Mouse (Mus musculus) neural tube, embryonic 11.5 days (tissue): Measurements from ENCODE around the gene Gm20388. TPM values are rescaled to one million over a fixed set of nuclear protein-coding genes. Genes with fewer than 3 reads are reported as not detected.

Experiments
- ATAC-seq: fragments of 200-750 bp; cut with Nextera tagmentation; 2 replicates; pipeline ENCODE4 v1.8.0; 2017; ENCODE audit warnings: moderate number of reproducible peaks, mild to moderate bottlenecking, moderate TSS enrichment, moderate library complexity; ENCODE audit not compliant: insufficient read depth, low FRiP score, low TSS enrichment
- DNase-seq: peaks from one replicate; pipeline ENCODE4 v3.0.0-alpha.2; 2015; ENCODE audit warnings: low spot score
- H3K27ac ChIP-seq: fragments of 300-500 bp; sonication (generic); 2 replicates; pipeline ENCODE4 v1.5.1; 2014; ENCODE audit warnings: low read depth, mild to moderate bottlenecking, low read length
- H3K27me3 ChIP-seq: fragments of 300-500 bp; sonication (generic); 2 replicates; pipeline ENCODE4 v1.6.1; 2014; ENCODE audit warnings: mild to moderate bottlenecking, low read length, mixed read lengths; ENCODE audit not compliant: control insufficient read depth, insufficient read depth
- H3K36me3 ChIP-seq: fragments of 300-500 bp; sonication (generic); 2 replicates; pipeline ENCODE4 v1.6.1; 2014; ENCODE audit warnings: mild to moderate bottlenecking, low read length, moderate library complexity, mixed read lengths; ENCODE audit not compliant: control insufficient read depth, insufficient read depth
- H3K4me1 ChIP-seq: fragments of 300-500 bp; sonication (generic); 2 replicates; pipeline ENCODE4 v1.6.1; 2014; ENCODE audit warnings: low read length, mixed read lengths; ENCODE audit not compliant: control insufficient read depth, insufficient read depth
- H3K4me2 ChIP-seq: fragments of 300-500 bp; sonication (generic); 2 replicates; pipeline ENCODE4 v1.6.1; 2014; ENCODE audit warnings: low read depth, mild to moderate bottlenecking, moderate library complexity
- H3K4me3 ChIP-seq: fragments of 300-500 bp; sonication (generic); 2 replicates; pipeline ENCODE4 v1.5.1; 2014; ENCODE audit warnings: low read depth, low read length
- H3K9ac ChIP-seq: fragments of 300-500 bp; sonication (generic); 2 replicates; pipeline ENCODE4 v1.6.1; 2014; ENCODE audit warnings: mild to moderate bottlenecking, low read length
- H3K9me3 ChIP-seq: fragments of 300-500 bp; sonication (generic); 2 replicates; pipeline ENCODE4 v1.6.1; 2016; ENCODE audit warnings: low read length; ENCODE audit not compliant: control insufficient read depth
- WGBS: fragments of 180-500 bp; shearing (Covaris S2); extraction: QIAGEN DNeasy Blood & Tissue Kit; methylation state at CpG from one replicate; pipeline ENCODE4 v1.1.7; 2014; 5-methylcytosine and 5-hydroxymethylcytosine counted together
- polyA plus RNA-seq: library from polyadenylated mRNA; unstranded; fragments of >200 nt; fragmentation: Nextera tagmentation; extraction: Ambion mirVana; gene quantifications from 2 replicates; pipeline ENCODE4 v1.2.1, GENCODE M21; 2014

Gm20388 gene
- polyA plus RNA-seq, 1 experiment from 2014 or later, result not detected

DNA sequence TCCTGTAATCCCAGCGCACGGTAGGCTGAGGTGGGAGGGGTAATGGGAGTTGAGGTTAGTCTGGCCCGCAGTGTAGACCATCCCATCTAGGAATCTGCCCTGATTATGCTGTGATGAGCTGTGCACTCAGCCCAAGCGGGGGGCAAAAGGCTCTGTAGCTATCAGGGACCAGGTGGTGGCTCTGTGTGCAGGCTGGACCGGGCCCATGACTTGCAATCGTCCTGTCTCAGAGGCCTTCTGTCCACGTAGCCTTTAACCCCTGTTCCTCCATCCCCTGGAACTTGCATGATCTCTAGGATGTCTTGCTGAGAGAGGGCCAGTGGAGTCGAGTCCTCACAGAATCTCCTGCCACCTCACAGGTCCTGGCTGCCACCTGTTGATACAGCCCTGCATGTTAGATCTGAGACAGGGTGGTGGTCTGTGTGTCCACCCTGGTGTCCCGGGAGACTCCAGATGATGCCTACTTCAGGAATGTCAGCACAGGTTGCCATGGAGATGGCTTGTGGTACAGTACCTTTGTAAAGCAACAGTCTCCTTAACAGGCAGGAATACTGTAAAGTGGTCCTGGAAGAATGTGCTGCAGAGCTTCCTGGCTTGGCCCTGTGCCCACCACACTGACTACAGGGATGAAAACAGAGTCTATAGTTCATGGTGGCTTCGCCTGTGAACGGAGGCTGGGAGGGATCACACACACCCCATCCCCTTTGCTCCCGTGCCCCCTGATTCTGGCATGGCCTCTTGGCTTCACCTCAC, 4372.4 kb downstream of the Gm20388 start:
- 71% methylated on average over 12 of the region's 12 CpGs for WGBS
- no peak for ATAC-seq

DNA sequence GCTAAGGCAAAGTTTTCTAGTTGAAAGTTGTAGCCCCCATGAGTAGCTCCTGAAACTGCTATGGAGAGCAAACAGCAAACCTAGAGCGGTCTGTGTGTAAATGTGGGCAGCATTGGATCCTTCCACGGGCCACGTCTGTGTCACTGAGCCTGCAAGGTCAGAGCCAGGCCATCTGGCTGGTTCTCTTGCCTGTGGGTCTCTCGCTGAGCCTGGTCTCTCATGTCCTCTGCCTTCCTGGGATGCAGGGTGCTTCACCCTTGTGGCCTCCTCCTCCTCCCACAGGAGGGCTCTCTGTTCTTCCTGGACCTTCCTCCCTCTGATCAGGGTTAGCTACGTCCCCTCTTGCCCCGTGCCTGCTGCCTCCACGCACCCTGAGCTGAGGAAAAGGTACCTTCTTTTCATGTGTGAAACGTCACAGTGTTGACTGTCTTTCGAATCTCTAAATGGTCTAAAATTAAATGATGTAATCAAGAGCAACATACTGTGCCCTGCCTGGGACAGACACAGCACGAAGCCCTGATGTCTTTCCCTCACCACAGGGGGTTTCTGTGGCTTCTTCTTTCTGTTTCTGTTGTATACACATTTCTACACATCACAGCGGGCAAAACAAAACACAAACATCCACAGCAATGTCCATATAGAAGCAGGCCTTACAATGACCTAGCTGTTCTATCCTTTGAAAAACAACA, 4373.1 kb downstream of the Gm20388 start:
- peak overlapping the region; percentile 26 for H3K9ac ChIP-seq
- no peaks in the 10 kb centered on the region for H3K36me3 ChIP-seq
- 25% methylated on average over 11 of the region's 11 CpGs for WGBS
- H3K27ac ChIP-seq, result peak overlapping the region; percentile 97
- H3K4me2 ChIP-seq, result no peak overlapping the region; the same call in 1 of the 2 replicates
- H3K4me3 ChIP-seq, result no peak overlapping the region
- no peaks in the 10 kb centered on the region for H3K9me3 ChIP-seq
- peaks cover 55% of the 10 kb centered on the region for H3K4me1 ChIP-seq
- ATAC-seq (peak; percentile 6; the same call in 1 of the 2 replicates), DNase-seq (peak; percentile 40)
- no peaks in the 10 kb centered on the region for H3K27me3 ChIP-seq

More for the DNA sequence above, 4372.4 kb downstream of the Gm20388 start:
- Histone ChIP-seq H3K27ac (peak overlapping the region; percentile 97), H3K4me2 (no peak overlapping the region), H3K4me1 (peaks cover 59% of the 10 kb centered on the region), H3K4me3 (no peak overlapping the region), H3K27me3 (no peaks in the 10 kb centered on the region), H3K9me3 (no peaks in the 10 kb centered on the region), H3K9ac (peak overlapping the region; percentile 26), H3K36me3 (no peaks in the 10 kb centered on the region)
- no peak for DNase-seq

DNA sequence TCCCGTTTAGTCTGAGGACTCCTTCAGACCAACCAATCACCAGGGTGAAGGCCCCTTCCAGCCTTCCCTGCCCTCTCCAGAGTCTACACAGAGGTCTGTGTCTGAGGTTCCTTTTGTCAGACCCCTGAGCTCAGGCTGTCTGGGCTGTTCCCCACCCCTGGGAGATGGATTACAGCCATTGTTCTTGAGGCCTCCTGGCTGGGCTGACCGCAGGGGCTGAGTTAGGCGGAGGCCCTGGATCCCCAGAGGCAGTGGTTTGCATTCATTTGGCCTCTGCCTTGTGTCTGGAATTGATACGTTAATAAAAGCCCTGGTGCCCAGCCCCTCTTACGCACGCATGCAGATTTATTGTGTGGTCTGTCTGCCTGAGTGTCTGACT, 4373.7 kb downstream of the Gm20388 start:
- ATAC-seq, result peak; percentile 86
- no peak overlapping the region for H3K4me2 ChIP-seq
- peaks cover 55% of the 10 kb centered on the region for H3K4me1 ChIP-seq
- no peaks in the 10 kb centered on the region for H3K36me3 ChIP-seq
- H3K4me3 ChIP-seq, result no peak overlapping the region
- WGBS, result 10% methylated on average over 6 of the region's 6 CpGs
- DNase-seq, result peak; percentile 89
- H3K9ac ChIP-seq, result peak overlapping the region; percentile 26
- peak overlapping the region; percentile 97 for H3K27ac ChIP-seq
- H3K27me3 ChIP-seq, result no peaks in the 10 kb centered on the region
- H3K9me3 ChIP-seq, result no peaks in the 10 kb centered on the region

DNA sequence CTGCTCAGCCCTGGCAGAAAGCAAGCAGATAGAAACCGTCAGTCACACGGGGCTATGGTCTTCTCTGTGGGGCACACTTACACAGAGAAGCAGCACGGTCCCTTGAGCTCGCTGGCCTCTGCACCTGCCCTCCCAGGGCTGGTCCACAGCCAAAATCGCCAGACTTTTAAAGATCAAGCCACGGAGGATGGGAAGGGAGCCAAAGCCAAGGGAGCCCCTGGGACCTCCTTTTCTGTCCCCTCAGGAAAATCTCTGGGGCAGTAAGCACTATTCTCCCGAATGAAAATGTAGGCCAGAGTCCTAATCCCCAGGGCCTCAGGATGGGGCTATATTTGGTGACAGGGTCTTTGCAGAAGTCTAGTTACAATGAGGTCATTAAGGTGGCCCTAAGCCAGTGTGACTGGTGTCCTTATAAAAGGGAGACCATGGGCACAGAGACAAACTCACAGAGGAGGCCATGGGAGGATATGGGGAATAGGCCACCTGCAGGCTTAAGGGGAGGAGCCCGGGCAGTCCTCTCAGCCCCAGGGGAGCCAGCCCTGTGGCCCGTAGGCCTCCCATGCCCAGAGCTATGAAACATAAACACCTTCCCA, 4374.4 kb downstream of the Gm20388 start:
- Histone ChIP-seq H3K4me2 (0 out of 2 replicates have a peak overlapping the region, but pooled peaks have one; percentile 2), H3K27me3 (no peaks in the 10 kb centered on the region), H3K27ac (peak overlapping the region; percentile 97), H3K9me3 (no peaks in the 10 kb centered on the region), H3K36me3 (no peaks in the 10 kb centered on the region), H3K4me3 (no peak overlapping the region), H3K4me1 (peaks cover 55% of the 10 kb centered on the region), H3K9ac (peak overlapping the region; percentile 28)
- WGBS, result 29% methylated on average over 9 of the region's 9 CpGs
- peak; percentile 37 for DNase-seq
- peak; percentile 20 for ATAC-seq

DNA sequence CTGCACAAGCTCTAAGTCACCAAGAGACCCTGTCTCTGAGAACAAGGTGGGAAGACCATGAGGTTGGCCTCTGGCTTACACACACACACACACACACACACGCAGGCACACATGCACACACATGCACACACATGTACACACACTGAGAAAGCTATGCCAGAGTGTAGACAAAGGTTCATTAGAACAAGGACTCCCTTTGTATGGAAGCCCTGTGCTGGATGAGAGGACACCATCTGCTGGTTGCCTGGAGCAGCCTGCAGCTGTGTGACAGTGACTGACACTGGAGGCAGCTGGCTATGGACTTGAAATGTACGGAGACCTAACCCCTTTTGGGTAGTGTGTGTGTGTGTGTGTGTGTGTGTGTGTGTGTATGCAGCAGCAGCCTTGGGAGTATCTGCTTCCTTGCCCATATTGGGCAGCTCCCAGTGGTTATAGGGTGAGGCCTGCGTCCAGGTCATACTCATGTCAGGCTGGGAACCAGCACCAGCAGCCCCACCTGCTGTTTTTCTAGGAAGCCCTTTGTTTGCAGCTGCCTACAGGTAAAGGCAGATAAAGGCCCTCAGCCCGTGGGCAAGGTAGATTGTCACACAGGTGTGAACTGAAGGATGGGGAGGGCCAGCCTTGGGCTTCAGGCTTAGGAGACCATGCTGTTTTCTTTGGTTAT, 4376.0 kb downstream of the Gm20388 start:
- no peaks in the 10 kb centered on the region for H3K9me3 ChIP-seq
- no peaks in the 10 kb centered on the region for H3K27me3 ChIP-seq
- ATAC-seq, result no peak
- H3K9ac ChIP-seq, result 0 out of 2 replicates have a peak overlapping the region, but pooled peaks have one; percentile 26
- H3K4me2 ChIP-seq, result no peak overlapping the region
- peaks cover 53% of the 10 kb centered on the region for H3K4me1 ChIP-seq
- no peaks in the 10 kb centered on the region for H3K36me3 ChIP-seq
- WGBS, result 75% methylated on average over 4 of the region's 4 CpGs
- peak overlapping the region; percentile 97 for H3K27ac ChIP-seq
- no peak overlapping the region for H3K4me3 ChIP-seq
- DNase-seq, result peak; percentile 64

DNA sequence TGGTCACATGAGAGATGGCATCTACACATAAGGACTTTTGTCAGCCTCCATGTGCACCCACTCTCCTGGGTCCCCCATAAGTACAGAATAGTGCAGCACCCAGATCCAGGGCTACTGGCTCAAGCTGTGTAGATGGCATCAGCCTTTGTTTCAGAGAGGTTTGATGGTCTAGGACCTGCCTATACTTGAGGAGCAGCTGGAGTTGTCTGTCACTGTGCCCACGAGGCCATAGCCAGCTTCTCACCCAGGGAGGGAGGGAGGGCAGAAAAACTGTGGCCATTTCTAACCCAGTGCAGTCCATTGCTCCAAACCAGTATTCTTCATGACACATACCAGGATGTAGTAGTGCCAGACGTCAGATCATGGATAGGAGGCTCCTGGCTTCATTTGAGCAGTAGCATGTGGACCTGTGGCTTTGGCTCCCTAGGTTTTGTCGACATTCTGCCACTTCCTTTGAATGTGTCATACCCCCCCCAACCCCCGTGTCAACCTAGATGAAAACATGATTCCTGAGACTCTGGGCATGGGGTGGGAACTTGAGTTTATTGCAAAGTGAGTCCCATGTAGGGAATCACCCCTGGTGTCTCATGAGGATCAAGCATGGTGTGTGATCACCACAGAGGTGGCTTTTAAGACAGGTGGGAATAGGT, 4377.7 kb downstream of the Gm20388 start:
- WGBS, result 84% methylated on average over 4 of the region's 4 CpGs

DNA sequence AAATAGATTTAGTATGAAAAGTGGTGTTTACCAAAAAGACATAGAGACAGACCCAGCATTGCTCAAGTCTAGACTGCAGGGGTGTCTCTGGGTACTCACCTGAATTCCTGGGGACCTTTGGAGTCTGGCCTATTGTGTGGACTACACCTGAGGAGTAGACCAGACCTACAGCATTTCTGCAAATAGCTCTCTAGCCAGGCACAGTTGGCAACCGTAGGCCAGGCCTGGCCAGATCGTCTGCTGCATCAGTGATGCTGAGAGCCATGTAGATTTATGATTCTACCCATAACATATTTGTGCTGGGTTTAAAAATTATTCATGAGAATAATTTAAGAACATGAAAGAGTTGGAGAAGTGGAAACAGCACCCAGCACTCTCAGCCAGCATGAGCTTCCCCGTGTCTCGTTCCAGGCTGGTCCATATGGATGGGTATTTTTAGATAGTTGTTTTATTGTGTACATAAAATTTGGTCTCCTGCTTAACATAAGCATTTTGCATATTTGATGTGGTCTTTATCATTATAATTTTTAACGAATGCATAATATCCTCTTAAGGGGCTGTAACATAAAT, 4378.9 kb downstream of the Gm20388 start:
- ATAC-seq (no peak), DNase-seq (no peak)
- 92% methylated on average over 5 of the region's 5 CpGs for WGBS
- H3K4me1 ChIP-seq, result peaks cover 32% of the 10 kb centered on the region
- no peak overlapping the region for H3K27ac ChIP-seq
- H3K36me3 ChIP-seq, result no peaks in the 10 kb centered on the region
- no peak overlapping the region for H3K4me2 ChIP-seq
- H3K4me3 ChIP-seq, result no peak overlapping the region
- H3K9ac ChIP-seq, result no peak overlapping the region
- H3K9me3 ChIP-seq, result no peaks in the 10 kb centered on the region
- no peaks in the 10 kb centered on the region for H3K27me3 ChIP-seq

More for the DNA sequence above, 4377.7 kb downstream of the Gm20388 start:
- Histone ChIP-seq H3K4me3 (no peak overlapping the region), H3K36me3 (no peaks in the 10 kb centered on the region), H3K4me2 (no peak overlapping the region), H3K9ac (no peak overlapping the region), H3K27me3 (no peaks in the 10 kb centered on the region), H3K9me3 (no peaks in the 10 kb centered on the region), H3K27ac (no peak overlapping the region), H3K4me1 (peaks cover 35% of the 10 kb centered on the region)
- ATAC-seq, result no peak
- no peak for DNase-seq
